Mouse (Mus musculus): ENCODE data around the gene Ush1c.

The Ush1c gene

GRCm38 (mm10) chr7:46226936-46227335 is 11.4 kb downstream of the Ush1c start:
- TF ChIP-seq GATA4 (IDR thresholded peaks at IDR 0.05; ENCODE audit: insufficient replicate concordance, low read length) = no peak

GRCm38 (mm10) chr7:46226253-46226652 is 12.1 kb downstream of the Ush1c start:
- no peak for TF ChIP-seq GATA4 (IDR thresholded peaks at IDR 0.05; ENCODE audit: insufficient replicate concordance, low read length)

DNA sequence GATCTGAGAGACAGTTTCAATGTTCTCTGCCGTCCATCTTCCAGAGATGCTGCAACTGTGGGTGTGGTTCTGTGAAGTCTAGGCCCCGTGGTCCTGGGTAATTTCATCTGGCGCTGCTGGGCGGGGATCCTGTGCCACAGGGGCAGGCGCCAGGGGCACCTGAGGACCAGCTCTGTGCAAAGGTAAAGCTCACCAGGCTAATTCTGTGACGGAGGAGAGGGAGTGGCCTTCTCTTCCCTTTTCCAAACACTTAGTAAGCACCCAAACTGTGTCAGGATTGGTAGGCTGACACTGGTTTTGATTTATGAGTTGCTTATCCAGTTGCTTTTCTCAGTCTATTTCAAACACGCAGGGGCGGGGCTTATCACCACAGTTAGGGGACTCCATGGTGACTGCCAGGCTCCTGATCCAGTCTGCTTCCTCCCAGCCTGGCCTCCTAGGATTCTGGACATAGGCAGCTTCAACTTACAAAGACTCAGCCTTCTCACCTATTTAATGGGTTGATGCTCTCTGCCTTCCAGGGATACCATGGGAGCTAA is 17.6 kb downstream of the Ush1c start:
- no peak for TF ChIP-seq GATA4 (IDR thresholded peaks at IDR 0.05; ENCODE audit: insufficient replicate concordance, low read length)

- TF ChIP-seq GATA4 (IDR thresholded peaks at IDR 0.05; ENCODE audit: insufficient replicate concordance, low read length) = no peak
These were observed 19.9 kb downstream of the Ush1c start for GRCm38 (mm10) chr7:46218415-46218814.

DNA sequence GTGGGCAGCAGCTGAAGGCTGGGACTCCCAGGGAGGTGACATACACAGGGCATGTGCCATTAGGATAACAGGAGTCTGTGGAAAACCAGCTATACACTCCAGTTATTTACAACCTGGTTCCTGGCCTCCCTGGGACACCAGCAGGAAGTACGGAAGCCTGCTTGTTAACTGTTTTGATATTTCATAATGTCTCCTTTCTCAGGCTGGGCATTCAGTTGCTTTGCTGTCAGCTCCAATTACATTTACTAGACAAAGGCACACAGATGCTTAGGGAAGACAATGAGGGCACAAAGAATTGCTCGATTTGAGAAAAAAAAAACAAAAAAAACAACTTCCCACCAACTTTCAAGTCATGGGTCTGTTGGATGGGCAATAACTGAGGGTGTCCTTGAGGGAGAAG is 21.8 kb downstream of the Ush1c start:
- no peak for TF ChIP-seq GATA4 (IDR thresholded peaks at IDR 0.05; ENCODE audit: insufficient replicate concordance, low read length)

GRCm38 (mm10) chr7:46210276-46210675 is 28.0 kb downstream of the Ush1c start:
- TF ChIP-seq GATA4 (IDR thresholded peaks at IDR 0.05; ENCODE audit: insufficient replicate concordance, low read length) = no peak

DNA sequence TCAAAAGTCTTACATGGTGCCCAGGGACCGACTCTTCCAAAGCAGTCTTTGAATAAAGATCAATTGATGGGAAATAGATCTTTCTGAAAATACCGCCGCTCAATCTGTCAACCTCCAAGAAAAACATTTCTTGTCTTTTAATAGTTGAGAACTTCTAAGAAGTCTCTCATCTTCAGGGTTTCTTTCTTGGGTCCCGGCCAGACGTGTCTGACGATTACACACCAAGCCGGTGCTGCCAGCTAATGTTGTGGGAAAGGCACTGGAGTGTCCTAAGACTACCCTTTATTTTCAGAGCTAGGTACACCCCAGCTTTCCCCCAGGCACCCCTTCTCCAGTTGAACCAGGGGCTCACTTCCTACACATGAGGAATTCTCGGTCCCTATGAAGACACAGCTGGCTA is 30.2 kb downstream of the Ush1c start:
- TF ChIP-seq GATA4 (IDR thresholded peaks at IDR 0.05; ENCODE audit: insufficient replicate concordance, low read length) = no peak

DNA sequence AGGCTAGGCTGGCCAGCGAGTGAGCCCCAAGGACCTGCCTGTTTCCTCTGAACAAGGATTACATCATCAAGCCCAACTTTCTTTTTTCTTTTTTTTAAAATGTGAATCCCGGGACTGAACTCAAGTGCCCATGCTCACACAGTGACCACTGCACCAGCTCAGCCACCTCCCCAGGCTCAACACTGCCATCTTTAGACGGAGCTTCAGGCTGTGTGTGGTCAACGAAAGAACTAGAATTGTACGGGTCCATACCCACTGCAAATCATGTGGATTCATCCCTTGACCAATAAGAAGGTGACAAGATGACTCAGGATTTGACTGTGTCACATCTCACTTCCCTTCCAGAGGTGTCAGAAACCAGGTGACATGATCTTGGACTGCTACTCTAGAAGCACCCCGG is 33.5 kb downstream of the Ush1c start:
- TF ChIP-seq GATA4 (IDR thresholded peaks at IDR 0.05; ENCODE audit: insufficient replicate concordance, low read length) = no peak

- no peak for TF ChIP-seq GATA4 (IDR thresholded peaks at IDR 0.05; ENCODE audit: insufficient replicate concordance, low read length)
These were observed 34.2 kb downstream of the Ush1c start for GRCm38 (mm10) chr7:46204046-46204471.

- TF ChIP-seq GATA4 (IDR thresholded peaks at IDR 0.05; ENCODE audit: insufficient replicate concordance, low read length) = no peak
These were observed 36.7 kb downstream of the Ush1c start for GRCm38 (mm10) chr7:46201649-46202048.

DNA sequence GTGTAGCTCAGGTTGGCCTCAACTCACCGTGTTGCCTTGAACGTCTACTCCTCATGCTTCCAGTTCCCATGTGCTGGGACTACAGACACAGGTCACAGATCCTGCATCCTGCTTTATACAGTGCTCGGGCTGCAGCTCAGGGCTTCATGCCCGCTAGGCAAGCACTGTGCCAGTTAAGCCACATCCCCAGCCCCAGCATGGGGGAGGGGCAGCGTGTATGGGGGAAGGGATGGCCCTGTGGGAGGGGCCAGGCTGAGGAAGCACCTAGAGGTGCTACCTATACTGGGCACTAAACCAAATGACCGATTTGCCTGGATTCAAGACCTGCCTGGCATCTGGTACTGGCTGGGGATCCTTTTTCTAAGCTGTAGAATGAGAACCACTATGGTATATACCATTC is 38.3 kb downstream of the Ush1c start:
- no peak for TF ChIP-seq GATA4 (IDR thresholded peaks at IDR 0.05; ENCODE audit: insufficient replicate concordance, low read length)

DNA sequence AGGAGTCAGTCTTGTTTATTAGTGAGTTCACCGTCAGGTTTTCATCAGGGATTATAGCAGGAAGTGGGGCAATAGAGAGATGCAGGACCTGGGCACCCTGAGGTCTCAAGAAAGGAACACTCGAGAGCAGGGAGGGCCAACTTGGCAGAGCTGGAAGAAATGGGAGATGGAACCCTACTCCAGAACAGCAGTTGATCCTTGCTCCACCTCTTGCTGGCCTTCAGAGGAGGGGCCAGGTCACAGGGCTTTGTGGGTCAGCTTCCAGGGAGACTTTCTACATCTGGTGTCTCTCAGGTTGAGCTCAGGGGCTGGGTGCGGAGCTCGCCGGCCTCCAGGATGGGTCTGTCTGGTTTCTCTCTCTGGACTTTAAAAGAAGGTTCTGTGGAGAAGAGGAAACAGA is 42.9 kb downstream of the Ush1c start:
- TF ChIP-seq GATA4 (IDR thresholded peaks at IDR 0.05; ENCODE audit: insufficient replicate concordance, low read length) = no peak

GRCm38 (mm10) chr7:46184232-46184631 is 54.1 kb downstream of the Ush1c start:
- TF ChIP-seq GATA4 (IDR thresholded peaks at IDR 0.05; ENCODE audit: insufficient replicate concordance, low read length) = no peak

- TF ChIP-seq GATA4 (IDR thresholded peaks at IDR 0.05; ENCODE audit: insufficient replicate concordance, low read length) = no peak
These were observed 56.7 kb downstream of the Ush1c start for GRCm38 (mm10) chr7:46181590-46181989.

DNA sequence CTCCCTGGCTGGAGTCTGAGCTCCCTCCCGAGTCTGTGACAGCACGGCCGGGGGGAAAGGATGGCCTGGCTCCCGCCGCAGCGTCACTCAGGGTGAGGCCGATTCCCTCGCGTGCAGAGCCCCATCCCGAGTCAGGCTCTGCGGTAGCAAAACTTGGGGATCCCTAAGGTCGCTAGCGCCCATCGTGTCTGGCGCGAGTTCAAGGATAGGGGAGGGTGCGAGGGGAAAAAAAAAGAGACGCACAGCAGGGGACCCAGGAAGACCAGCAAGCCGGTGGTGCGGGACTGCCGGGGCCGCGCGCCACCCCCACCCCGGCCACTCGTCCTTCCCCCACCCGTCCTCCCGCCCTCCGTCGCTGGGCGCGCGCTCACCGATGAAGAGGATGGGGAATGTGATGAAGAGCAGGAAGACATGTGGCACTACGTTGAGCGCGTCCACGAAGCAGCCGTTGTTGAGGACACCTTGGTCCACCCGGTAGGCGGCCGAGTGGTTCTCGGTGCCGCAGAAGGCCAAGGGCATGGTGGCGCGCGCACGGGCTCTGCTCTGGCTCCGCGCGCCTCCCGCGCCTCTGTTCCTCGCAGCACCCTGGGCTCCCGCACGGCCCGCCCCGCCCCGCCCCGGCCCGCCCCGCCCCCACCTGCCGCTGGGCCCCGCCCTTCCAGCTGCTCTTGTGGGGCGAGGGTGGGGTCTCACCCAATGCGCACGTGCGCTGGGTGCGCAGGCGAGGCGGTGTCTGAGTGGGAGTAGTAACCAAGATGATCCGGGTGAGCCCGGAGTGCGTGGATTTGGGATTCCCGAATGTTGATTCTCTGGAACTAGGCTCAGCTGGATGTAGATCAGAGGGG is 58.6 kb downstream of the Ush1c start, which contains the start of gene Abcc8:
Gene Abcc8 (minus strand): TSS at position 603 of the 845 bp plus-strand sequence.
- TF ChIP-seq GATA4 (IDR thresholded peaks at IDR 0.05; ENCODE audit: insufficient replicate concordance, low read length) = no peak

- no peak for TF ChIP-seq GATA4 (IDR thresholded peaks at IDR 0.05; ENCODE audit: insufficient replicate concordance, low read length)
These were observed 69.9 kb downstream of the Ush1c start for GRCm38 (mm10) chr7:46168402-46168801.

DNA sequence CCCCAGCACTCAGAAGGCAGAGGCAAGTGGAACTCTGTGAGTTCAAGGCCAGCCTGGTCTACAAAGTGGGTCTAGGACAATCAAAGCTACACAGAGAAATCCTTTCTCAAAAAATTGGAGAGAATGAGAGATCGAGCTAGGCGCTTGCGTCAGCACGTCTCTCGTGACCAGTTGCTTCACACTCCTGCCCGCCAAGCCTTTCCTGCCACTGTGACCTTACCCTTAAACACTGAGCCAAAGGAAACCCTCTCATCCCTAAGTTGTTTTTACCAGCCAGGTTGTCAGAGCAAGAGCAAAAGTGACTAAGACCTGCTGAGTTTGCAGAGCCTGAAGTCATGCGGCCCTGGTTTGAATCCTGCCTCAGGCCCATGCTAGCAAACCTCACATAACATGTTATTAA is 70.4 kb downstream of the Ush1c start:
- TF ChIP-seq GATA4 (IDR thresholded peaks at IDR 0.05; ENCODE audit: insufficient replicate concordance, low read length) = no peak
